Mouse (Mus musculus) gastrocnemius, postnatal 36 days (tissue): ENCODE measurements around the gene Hnrnph1. TPM values are rescaled to one million over a fixed set of nuclear protein-coding genes. Genes with fewer than 3 reads are reported as not detected.

ENCODE experiments used
- DNase-seq, 2 experiments: peaks; one replicate each; pipeline ENCODE4 v3.0.0; 2022
- intact Hi-C: fragments of 180-260 bp; cut with DNase I; formaldehyde crosslinking; loops from one replicate; pipeline ENCODE4 v1.15.1; 2025
- total RNA-seq, 2 experiments: library from RNA; stranded (reverse); gene quantifications; 2 replicates each; pipeline ENCODE4 v1.2.3; 2021

The Hnrnph1 gene
- total RNA-seq, 2 experiments from 2014 or later: 73.4 to 85.8 TPM

- DNase-seq: no peak
- intact Hi-C loops: no loop called here
Observed at GRCm38 (mm10) chr11:50396766-50397307, 20.0 kb downstream of the Hnrnph1 start.

- intact Hi-C loops: no loop called here
- no peak for DNase-seq
Observed at GRCm38 (mm10) chr11:50397316-50397715, 20.5 kb downstream of the Hnrnph1 start.

GRCm38 (mm10) chr11:50398803-50399202, 22.0 kb downstream of the Hnrnph1 start:
- intact Hi-C loops: no loop called here
- DNase-seq: no peak

DNA sequence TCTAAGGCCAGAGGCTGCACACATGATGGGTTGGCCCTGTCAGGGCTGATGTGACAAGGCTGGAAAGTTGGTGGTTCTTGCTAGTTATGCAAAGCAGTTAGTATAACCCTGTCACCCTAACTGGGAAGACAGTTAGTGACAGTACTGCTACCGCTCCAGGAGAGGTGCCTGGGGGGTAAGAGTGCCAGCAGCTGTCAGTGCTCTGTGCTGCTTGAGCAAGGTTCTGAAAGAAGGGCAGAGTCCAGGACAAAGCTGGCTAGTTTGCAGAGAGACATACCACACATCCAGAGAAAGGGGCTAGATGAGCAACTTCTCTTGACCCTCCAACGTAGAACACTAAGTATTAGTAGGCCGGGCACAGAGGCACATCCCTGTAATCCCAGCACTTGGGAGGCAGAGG, 25.7 kb downstream of the Hnrnph1 start:
- DNase-seq: no peak
- intact Hi-C loops: no loop called here

- intact Hi-C loops: no loop called here
- DNase-seq: no peak
Observed at GRCm38 (mm10) chr11:50403367-50404014, 26.7 kb downstream of the Hnrnph1 start.

DNA sequence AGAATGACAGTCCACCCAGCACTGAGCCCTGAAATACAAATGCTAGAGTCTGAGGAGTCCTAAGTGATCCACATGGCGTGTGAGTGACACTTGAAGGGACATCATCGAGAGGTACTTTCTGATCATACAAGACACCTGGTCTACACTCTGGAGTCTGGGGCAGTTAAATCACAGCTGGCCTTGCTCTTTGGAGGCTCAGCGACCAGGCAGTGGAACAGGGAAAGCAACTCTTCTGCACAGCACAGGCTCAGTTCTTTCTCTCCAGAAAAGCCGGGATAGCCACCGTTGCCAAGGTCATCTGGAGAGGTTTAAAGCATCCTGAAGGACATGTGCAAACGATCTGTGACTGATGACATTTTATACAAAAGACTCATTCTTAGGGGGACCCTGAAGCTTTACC, 30.4 kb downstream of the Hnrnph1 start:
- intact Hi-C loops: no loop called here
- DNase-seq: no peak

- no peak for DNase-seq
- intact Hi-C loops: no loop called here
Observed at GRCm38 (mm10) chr11:50415563-50416241, 38.9 kb downstream of the Hnrnph1 start.

- intact Hi-C loops: no loop called here
- DNase-seq: no peak
Observed at GRCm38 (mm10) chr11:50417856-50418255, 41.1 kb downstream of the Hnrnph1 start.

DNA sequence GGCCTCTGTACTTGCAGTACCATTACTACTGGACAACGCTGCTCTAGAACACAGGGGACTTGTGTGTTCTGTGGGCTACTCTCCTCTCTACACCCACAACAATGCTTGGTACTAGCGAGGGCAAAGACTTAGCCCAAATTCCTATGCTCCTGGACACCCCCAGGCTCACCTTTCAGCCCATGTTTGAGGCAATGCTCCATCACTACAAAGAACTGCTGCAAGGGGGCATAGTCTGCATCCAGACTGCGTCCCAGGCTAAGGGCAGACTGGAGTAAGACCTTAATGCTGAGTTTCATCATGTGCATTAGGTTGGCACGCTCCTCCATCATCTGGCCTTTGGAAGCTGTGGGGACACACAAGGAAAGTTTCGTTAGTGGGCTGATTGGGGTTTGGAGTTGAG, 44.7 kb downstream of the Hnrnph1 start:
- intact Hi-C loops: no loop called here
- no peak for DNase-seq

- no peak for DNase-seq
- intact Hi-C loops: no loop called here
Observed at GRCm38 (mm10) chr11:50421934-50422780, 45.4 kb downstream of the Hnrnph1 start.

GRCm38 (mm10) chr11:50426056-50426455, 49.3 kb downstream of the Hnrnph1 start:
- DNase-seq: no peak
- intact Hi-C loops: no loop called here

DNA sequence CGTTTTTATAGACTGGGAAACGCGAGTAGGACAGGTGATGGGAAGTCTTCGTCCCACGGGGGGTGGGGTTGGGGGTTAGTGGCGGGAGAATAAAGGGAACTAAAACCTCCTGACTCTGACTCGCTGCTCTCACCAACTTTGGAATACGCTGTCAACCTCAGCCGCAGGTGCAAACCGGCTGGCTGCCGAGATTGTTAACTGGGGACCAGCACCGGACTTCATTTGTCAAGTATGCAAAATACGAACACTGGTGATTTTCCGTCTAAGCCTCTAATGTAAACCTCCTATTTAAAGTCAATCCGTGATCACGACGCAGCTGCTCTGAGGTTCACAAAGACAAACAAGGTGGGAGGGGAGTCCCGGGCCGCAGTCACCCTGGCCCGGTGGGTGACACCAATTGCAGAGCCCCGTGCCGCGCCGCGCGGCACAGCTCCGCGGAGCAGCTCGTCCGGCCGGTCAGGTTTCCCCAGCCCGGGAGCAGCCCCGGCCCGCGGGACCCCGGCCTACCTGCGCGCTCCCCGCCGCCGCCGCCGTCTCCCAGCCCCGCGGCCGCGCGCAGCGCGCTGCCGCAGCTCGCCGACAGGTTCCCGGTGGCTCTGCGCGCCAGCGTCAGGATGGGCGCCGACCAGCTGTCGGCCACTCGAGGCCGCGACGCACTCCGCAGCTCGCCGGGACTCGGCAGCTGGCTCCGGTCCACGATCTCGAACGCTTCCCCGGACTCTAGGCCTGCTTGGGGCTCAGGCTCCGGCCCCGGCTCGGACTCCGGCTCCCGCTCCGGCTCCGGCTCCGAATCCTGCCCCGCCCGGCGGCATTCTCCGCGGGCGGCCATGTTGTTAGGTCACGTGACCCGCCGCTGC, 53.7 kb downstream of the Hnrnph1 start, which contains the start of gene Rufy1:
Rufy1 (minus strand) TSS at position 849 of the 857 bp plus-strand sequence.
- intact Hi-C loops: no loop called here
- DNase-seq: peak; percentile 81 to 84

DNA sequence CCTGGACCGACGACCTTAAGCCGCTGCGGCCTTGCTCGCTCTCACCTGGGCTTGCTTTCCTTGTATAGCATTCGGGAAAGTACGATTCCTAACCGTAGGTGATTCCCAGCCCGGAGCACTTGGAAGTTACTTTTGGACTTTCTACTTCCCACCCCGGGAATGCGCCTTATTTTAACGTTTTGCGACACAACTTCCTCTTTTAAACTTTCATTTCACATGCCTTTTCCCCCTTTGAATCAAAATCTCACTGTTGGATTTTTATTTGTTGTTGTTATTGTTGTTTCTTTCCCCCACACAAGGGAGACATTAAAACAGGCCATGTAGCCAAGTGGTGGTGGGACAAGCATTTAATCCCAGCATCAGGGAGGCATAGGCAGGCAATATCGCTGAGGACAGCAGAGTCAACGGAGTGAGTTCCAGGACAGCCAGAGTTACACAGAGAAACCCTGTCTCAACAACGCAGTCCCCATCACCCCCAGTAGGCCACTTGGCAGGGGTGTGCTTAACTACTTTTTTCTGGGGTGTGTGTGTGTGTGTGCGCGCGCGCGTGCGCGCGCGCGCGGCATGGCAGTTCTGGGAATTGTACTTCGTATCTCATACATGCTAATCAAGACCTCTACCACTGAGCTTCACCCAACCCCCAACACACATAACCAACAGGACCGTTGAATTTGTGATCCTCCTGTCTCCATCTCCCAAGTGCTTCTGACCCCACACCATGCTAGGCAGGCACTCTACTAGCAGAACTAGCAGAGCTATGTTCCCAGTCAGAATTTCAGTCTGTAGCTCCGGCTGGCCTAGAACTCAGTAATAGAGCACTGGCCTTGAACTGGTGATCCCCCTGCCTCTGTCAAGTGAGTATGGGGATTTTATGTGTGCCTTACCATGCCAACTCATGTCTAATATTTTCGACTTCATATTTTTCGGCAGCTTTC, 54.6 kb downstream of the Hnrnph1 start:
- intact Hi-C loops: no loop called here
- DNase-seq: no peak

GRCm38 (mm10) chr11:50432069-50432440, 55.3 kb downstream of the Hnrnph1 start:
- DNase-seq: no peak
- intact Hi-C loops: no loop called here

DNA sequence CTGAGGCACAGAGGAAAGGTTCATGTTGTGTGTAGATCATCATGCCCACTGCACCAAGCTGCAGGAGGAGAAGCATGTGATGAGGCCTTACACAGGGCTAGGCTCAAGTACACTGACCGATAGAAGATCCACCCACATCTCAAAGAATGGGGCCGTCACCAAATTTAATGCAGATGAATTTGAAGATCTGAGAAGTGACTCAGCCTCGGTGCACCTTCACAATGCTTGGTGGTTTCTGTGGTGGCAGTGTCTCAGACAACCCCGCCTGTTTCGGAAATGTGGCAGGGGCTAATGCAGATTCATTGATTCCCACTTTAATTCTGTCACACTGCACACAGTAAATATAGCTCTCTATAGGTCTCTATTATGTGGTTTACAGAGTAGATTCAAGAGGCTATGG, 56.1 kb downstream of the Hnrnph1 start:
- DNase-seq: no peak
- intact Hi-C loops: no loop called here
